Mouse (Mus musculus): ENCODE measurements at regions not wholly inside any gene's neighbourhood (a gene's known extent, or its start where the extent isn't known, plus 50 kb on each side); places are given as distances from the start of the nearest gene placed in this dataset.
"Not testable (repeated sequence)": the region's sequence is repeated elsewhere in the genome, so short reads cannot be mapped to it uniquely, and the experiment has no call there.

- not testable (repeated sequence) for TF ChIP-seq CTCF (IDR thresholded peaks at IDR 0.05; ENCODE audit: control insufficient read depth, insufficient read depth, insufficient replicate concordance, low read depth, low read length); POLR2A (IDR thresholded peaks at IDR 0.05; ENCODE audit: control insufficient read depth, low read depth, low read length)
Observed at GRCm38 (mm10) chr12:24252071-24252874, 155.2 kb upstream of the 9030624G23Rik start.

All from testis, adult 2 months (tissue).